Mouse (Mus musculus): ENCODE data around the gene Snap25. TPM values are rescaled to one million over a fixed set of nuclear protein-coding genes. Genes with fewer than 3 reads are reported as not detected.

Gene Snap25
- not detected in 2 replicates for total RNA-seq (2017)

DNA sequence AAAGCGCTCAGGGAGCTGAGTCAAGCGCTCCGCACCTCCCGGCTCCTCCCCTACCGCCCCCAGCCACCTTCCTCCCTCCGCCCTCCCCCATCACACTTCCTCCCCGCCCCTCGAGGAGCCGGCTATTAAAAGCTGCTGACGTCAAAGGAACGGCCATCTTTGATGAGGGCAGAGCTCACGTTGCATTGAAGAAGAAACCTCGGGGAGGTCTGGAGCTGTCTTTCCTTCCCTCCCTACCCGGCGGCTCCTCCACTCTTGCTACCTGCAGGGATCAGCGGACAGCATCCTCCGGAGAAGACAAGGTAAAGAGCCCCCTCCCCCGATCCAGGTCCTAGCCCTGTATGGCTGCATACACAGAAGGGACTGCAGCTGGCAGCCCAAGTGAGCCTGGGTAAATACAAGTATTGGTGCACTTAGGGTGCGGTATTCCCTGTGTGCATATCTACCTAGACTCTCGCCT lies at the start of gene Snap25:
Gene Snap25 (plus strand): TSS at position 155 of the 460 bp plus-strand sequence.
- no peak for ATAC-seq (ENCODE audit: extremely low read depth, insufficient number of reproducible peaks, low FRiP score, poor library complexity, severe bottlenecking)

DNA sequence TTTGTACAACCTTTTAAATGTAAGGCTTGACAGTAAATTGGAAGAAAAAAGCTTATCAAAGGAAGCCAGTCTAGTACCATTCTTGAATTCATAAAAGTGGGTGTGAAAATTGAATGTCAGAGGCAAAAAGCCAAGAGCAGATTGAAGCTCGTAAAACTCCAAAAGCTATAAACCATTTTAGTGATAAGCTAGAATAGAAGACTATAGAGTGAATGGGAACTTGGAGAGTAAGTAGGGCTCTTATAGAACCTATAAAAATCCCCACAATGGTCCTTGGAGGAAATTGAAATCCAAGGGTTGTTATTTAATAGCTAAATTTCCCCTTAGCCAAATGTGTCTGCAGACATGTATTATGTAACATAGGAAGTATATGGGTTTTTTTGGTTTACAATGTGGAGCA lies 46.3 kb upstream of the Snap25 start:
- no peak for ATAC-seq (ENCODE audit: extremely low read depth, insufficient number of reproducible peaks, low FRiP score, poor library complexity, severe bottlenecking)

- no peak for ATAC-seq (ENCODE audit: extremely low read depth, insufficient number of reproducible peaks, low FRiP score, poor library complexity, severe bottlenecking)
Observed at GRCm38 (mm10) chr2:136669183-136669582, 44.1 kb upstream of the Snap25 start.

- no peak for ATAC-seq (ENCODE audit: extremely low read depth, insufficient number of reproducible peaks, low FRiP score, poor library complexity, severe bottlenecking)
Observed at GRCm38 (mm10) chr2:136669665-136670064, 43.6 kb upstream of the Snap25 start.

- no peak for ATAC-seq (ENCODE audit: extremely low read depth, insufficient number of reproducible peaks, low FRiP score, poor library complexity, severe bottlenecking)
Observed at GRCm38 (mm10) chr2:136670539-136671271, 42.5 kb upstream of the Snap25 start.

DNA sequence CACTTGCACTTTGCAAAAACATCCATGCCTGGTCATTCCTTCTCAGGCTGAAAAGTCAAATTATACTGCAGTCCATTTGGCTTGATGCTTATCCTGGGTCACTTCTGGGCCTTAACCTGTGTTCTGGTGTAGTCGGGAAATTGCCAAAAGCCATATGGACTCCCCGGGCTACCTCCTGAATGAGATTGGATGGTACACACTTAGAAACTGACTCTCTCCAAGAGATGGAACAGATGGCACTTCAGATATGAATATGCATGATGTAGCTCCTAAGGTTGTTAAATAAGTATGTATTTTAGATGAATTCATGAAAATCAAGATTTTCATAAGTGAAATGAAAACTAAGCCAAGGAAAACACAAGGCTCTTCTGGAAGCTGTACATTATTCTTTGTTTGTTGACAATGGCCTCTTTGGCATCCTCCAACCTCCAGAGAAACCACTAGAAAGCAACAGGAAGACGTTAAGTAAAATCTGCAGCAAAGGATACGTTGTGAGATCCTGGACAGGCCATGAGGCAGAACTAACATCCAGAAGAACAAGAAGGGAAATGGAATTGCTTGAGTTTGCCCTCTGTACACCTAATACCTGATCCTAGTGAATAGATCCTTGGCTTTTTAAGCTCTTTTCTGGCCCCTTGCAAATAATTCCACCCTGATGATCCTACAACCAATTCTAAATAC lies 39.0 kb upstream of the Snap25 start:
- no peak for ATAC-seq (ENCODE audit: extremely low read depth, insufficient number of reproducible peaks, low FRiP score, poor library complexity, severe bottlenecking)

DNA sequence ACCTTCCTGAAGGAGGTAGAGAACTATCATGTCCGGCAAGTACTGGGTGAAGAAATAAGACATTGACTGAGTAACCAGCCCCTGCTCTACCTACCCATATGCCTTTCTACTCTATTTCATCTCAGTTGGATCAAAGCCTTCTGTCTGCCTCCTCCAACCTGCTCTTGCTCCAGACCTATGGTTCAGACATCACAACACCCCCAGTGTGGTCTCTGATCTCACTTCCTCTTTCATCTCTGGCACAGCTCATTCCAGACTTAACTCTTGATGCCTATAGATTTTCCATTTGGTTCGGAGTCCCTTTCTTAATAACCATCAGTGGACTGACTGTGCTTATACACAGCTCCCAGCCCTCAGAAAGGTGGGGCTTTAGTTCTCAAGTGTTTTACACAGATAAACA lies 37.1 kb upstream of the Snap25 start:
- no peak for ATAC-seq (ENCODE audit: extremely low read depth, insufficient number of reproducible peaks, low FRiP score, poor library complexity, severe bottlenecking)

DNA sequence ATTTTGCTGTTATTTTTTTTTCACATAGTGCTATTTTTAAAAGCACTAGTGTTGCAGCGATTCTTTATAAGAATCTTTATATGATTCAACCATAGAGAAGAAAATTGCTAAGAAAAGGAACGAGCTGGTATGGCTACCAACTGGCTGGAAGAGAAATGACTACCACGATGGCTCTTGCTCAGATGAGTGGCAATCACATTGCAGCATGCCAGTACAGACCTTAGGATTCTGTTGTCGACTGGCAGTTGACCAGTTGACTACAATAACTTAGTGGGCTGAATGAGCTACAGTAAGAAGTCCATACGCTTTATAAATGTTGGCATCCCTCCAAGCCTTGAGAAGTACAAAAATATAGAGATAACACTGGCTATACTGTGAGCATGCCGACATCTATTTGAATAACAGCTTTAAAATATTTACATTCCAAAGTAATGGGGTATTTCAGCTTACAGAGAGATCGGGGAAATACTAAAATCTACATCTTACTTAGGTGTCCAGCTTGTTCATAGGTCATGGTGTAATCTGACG lies 36.3 kb upstream of the Snap25 start:
- ATAC-seq (ENCODE audit: extremely low read depth, insufficient number of reproducible peaks, low FRiP score, poor library complexity, severe bottlenecking), result no peak

DNA sequence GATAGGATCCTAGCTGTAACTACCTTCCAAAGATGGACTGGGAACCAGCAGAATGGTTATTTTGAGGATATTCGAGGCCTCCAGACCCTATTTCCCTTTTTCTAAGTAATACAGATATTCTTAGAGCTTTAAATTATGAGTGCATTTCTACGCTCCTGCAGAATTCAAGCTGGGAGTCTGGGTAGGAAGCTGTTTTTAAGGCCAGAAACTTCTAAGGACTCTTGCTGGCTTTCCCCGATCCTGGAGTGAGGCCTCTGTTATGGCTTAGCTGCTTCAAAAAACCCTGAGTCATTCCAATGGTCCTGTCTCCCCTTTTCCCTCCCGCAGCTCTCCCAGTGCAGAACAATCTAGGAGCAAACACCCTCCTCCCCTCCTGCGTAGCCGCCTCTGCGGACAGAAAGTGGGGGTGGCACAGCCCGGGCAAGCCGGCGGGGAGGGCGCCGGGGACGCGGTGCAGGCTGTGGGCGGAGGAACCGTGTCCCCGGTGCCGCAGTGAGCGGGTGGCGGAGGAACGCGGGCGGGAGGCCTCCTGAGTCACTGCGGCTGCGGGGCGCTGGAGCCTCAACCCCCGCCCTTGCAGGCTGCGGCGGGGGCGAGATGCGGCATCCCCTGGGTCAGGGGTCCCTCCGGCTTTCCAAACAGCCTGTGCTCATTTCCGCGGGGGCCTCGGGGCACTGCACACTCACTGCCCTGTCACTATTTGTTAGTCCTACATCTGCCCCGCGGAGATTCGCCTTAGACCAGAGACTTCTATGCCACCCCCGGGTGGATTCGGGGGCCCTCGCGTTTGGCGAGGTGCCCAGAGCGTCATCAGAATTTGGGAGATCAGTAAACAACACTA lies 34.7 kb upstream of the Snap25 start:
- no peak for ATAC-seq (ENCODE audit: extremely low read depth, insufficient number of reproducible peaks, low FRiP score, poor library complexity, severe bottlenecking)

- no peak for ATAC-seq (ENCODE audit: extremely low read depth, insufficient number of reproducible peaks, low FRiP score, poor library complexity, severe bottlenecking)
Observed at GRCm38 (mm10) chr2:136679280-136680221, 33.7 kb upstream of the Snap25 start.

DNA sequence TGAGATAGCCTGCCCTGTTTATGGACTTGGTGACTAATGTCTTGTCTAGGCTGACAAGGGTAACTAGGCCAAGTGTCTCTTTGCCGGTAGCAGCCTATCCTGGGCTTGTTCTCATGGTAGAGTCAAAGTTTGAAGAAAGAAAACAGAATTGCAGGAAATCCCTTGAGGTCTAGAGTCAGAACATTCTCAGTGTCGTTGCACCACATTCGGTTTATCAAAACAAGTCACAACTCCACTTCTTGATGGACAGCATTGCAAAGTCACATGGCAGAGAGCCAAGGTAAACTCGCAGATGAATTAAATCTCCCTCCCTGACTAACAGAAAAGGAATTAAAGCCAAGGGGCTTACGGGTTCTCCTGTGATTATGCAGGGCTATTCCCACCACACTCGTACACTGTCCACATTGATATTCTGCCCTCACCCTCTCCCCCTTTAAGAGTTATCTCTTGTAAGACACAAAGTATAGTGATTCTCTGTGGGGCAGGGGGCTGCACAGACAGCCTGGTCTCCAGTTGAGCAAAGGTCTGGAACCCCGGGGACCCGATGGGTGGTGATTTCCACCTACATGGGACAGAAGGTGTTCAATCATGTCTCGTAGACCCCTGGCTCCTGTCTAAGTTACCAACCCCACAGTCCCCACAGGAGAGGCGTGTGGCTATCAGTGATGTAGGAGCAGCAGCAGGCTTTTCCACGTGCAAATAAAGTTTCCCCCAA lies 30.9 kb upstream of the Snap25 start:
- no peak for ATAC-seq (ENCODE audit: extremely low read depth, insufficient number of reproducible peaks, low FRiP score, poor library complexity, severe bottlenecking)

DNA sequence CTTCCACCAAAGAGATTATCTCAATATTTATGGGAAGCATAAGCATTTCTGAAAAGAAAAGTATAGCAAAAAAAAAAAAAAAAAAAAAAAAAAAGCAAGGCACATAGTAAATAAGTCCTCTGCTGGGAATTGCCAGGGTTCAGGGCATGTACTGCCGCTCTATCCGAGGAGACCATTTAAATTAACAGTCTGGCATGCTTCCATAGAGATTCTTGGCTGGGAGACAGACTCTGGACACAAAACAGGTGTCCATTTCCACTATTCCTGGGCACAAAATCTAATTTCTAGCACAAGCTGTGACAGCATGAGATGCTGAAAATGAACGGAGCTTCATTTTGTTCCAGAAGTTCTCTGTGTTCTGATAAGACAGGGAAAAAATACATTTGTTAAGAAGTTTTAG lies 27.1 kb upstream of the Snap25 start:
- ATAC-seq (ENCODE audit: extremely low read depth, insufficient number of reproducible peaks, low FRiP score, poor library complexity, severe bottlenecking), result no peak

DNA sequence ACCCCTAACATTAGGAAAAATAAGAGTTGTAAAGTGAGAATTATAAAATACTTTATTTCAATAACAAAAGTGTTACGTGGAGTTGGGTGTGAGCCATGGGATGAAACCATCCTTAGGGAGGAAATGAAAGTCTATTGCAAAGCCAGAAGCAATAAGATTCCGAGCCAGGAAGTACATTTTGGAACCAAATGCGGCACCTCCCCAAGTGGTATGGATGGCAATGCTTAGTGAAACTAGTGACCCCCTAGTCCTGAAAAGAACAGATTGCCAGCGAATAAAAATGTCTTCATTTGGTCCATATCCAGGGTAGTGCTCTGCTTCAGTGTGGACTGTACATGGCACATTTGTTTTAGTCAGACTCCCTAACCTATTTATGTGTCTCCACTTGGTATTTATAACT lies 25.9 kb upstream of the Snap25 start:
- ATAC-seq (ENCODE audit: extremely low read depth, insufficient number of reproducible peaks, low FRiP score, poor library complexity, severe bottlenecking), result no peak

DNA sequence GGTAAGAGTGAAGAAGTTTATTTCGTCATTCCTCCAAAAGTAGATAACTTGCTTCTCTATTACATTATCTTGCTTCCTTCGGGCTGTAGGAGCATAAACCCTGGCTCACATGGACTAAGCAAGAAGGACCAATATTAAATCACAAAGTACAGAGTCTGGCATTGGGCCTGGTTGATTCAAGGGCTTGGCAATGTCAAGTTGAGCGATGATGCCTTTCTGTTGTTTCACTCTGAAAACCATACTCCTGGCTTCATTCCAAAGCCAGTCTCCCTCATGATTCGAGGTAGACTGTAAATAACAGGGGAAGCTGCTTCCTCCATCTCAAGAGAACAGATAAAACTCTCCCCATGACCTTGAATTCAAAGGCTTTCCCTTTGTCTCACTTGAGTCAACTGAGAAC lies 23.8 kb upstream of the Snap25 start:
- no peak for ATAC-seq (ENCODE audit: extremely low read depth, insufficient number of reproducible peaks, low FRiP score, poor library complexity, severe bottlenecking)

GRCm38 (mm10) chr2:136691681-136692080 lies 21.6 kb upstream of the Snap25 start:
- no peak for ATAC-seq (ENCODE audit: extremely low read depth, insufficient number of reproducible peaks, low FRiP score, poor library complexity, severe bottlenecking)

DNA sequence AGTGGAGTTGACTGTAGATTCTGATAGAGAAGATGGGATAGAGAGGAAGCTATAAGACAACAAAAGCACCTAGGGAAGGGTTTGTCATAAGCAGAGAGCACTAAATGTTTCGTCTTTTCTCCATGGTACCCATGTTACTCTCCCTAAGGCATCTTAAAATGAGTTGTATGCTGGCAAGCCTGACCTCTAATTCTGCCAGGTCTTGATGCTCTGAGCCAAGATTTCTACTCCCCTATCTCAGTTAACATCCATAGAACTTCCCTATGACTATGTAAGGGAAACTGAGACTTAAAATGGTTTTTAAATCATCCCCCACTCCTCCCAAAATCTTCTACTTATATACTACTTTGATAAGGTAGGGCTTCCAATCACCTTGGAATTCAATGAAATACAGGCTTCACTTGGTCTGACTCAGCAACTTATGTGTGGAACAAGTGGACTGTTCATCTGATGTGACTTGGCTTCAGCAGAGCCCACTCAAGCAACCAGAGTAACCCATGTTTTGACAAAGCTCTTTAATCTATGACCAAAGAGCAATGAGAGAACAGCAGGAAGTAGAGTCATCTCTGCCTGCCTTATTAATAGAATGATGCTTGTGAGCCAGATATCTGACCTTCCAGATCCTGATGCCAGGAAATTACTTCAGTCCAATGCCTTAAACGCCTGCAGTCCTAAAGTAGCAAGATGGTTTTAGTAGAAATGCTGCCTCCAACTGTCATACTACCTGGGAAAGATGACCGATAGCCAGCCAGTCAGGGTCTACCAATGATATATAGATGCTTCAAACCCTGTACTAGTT lies 13.6 kb upstream of the Snap25 start:
- ATAC-seq (ENCODE audit: extremely low read depth, insufficient number of reproducible peaks, low FRiP score, poor library complexity, severe bottlenecking), result no peak

DNA sequence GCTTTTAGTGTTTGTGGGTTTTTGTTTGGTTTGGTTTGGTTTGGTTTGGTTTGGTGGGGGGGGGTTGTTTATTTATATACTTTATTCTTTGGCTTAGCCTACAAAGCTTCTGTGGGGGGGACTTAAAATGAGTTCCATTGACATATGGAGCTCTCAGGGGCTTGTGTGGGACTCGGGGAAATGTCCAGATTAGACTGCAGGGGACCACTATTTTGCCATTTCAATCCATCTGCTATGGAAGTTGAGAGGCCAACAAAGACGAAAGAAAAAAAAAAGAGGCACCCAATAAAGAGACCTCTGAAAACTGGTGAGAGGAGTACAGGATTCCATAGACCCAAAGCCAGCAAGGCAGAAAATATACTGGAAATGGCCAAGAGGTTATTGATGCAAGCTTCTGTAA lies 9.9 kb upstream of the Snap25 start:
- no peak for ATAC-seq (ENCODE audit: extremely low read depth, insufficient number of reproducible peaks, low FRiP score, poor library complexity, severe bottlenecking)

Data from neutrophil, adult 5-6 weeks (primary cell).